Comparison of ENCODE assay signal across 10 mouse cellular contexts in the genomic region with DNA sequence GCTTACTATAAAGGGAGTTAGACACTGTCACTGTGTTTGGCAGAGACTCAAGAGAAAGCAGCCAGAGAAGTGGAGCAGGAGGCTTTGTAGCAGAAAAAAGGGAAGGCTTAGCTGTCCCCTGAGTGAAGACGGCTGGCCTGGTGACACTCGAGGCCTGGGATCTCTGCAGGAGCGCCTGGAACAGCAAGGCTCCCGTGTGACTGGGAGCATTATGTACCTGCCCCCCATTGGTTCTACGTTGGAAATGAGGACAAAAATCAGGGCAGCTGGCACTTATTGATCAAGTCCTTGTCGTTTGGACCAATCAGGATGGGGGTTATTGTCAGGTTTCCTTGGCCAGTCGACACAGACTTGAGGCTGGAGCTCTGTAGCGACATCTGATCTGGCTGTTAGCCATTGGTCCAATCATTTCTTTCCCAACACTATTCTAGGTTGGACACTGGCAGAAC.
A peak's percentile ranks its signal among the peaks of the same experiment; 100 is the strongest.
DNase-seq lines count a peak whose midpoint lies in the region; ATAC-seq lines count a peak whose summit lies in the region.
"Had no signal": no experiment of that assay in that cellular context is flagged by ENCODE, and none has a peak within 500 bp of the region (broad histone marks: within the 10 kb centered on the region; RNA-seq: fewer than 3 reads in every experiment).

No protein-coding gene starts in this region.

- ATAC-seq in cerebellum, adult (ENCODE audit: insufficient number of reproducible peaks, low FRiP score, low TSS enrichment): peak; percentile 76
- ATAC-seq in forebrain, embryonic 16.5 days: no peak
- ATAC-seq in hindbrain, embryonic 12.5 days (ENCODE audit: low FRiP score): no peak

- peaks cover 9% of the 10 kb centered on the region; the same call in 1 of the 2 replicates for H3K4me1 ChIP-seq in heart, embryonic 10.5 days
- H3K4me1 ChIP-seq in forebrain, embryonic 16.5 days (replicated peaks; ENCODE audit: control insufficient read depth, insufficient read depth, low read length): no peaks in the 10 kb centered on the region
- H3K4me1 ChIP-seq in hindbrain, embryonic 12.5 days: no peaks in the 10 kb centered on the region
- H3K4me1 ChIP-seq: limb, embryonic 15.5 days had no signal

- no peaks in the 10 kb centered on the region for H3K27me3 ChIP-seq in heart, embryonic 10.5 days (ENCODE audit: insufficient read depth, poor library complexity, severe bottlenecking)
- no peaks in the 10 kb centered on the region for H3K27me3 ChIP-seq in forebrain, embryonic 16.5 days (replicated peaks; ENCODE audit: control insufficient read depth, insufficient read depth, low read length)
- no peaks in the 10 kb centered on the region for H3K27me3 ChIP-seq in hindbrain, embryonic 12.5 days
- H3K27me3 ChIP-seq: limb, embryonic 15.5 days had no signal

- no peak overlapping the region for H3K4me3 ChIP-seq in heart, embryonic 10.5 days
- no peak overlapping the region for H3K4me3 ChIP-seq in forebrain, embryonic 16.5 days (replicated peaks; ENCODE audit: low read length)
- no peak overlapping the region for H3K4me3 ChIP-seq in hindbrain, embryonic 12.5 days
- H3K4me3 ChIP-seq: limb, embryonic 15.5 days had no signal

- no peak for DNase-seq in cerebellum, postnatal 4 days (ENCODE audit: low spot score in 2 of 2)
- peak; percentile 18 to 35 for DNase-seq in left cerebral cortex, adult 18-20 months (ENCODE audit: low spot score in 2 of 2)
- DNase-seq in left cerebral cortex, adult 11 months (ENCODE audit: low spot score): no peak
- no peak for DNase-seq in heart, embryonic 10.5 days (ENCODE audit: low spot score)
- peak; percentile 42 for DNase-seq in lung, postnatal 14 days
- DNase-seq: thymus, adult 18-20 months had no signal

- WGBS in heart, embryonic 10.5 days: 57% methylated on average over 8 of the region's 8 CpGs
- 57% methylated on average over 8 of the region's 8 CpGs for whole genome bisulfite sequencing in forebrain, embryonic 16.5 days
- 63% methylated on average over 8 of the region's 8 CpGs for WGBS in hindbrain, embryonic 12.5 days

- H3K9ac ChIP-seq in forebrain, embryonic 16.5 days (replicated peaks; ENCODE audit: low read depth, low read length): no peak overlapping the region
- H3K9ac ChIP-seq in hindbrain, embryonic 12.5 days: no peak overlapping the region
- H3K9ac ChIP-seq: limb, embryonic 15.5 days had no signal

- 0 out of 2 replicates have a peak overlapping the region, but pooled peaks have one; percentile 36 for H3K27ac ChIP-seq in heart, embryonic 10.5 days
- H3K27ac ChIP-seq in forebrain, embryonic 16.5 days (ENCODE audit: low read length): no peak overlapping the region
- H3K27ac ChIP-seq in hindbrain, embryonic 12.5 days: no peak overlapping the region
- H3K27ac ChIP-seq: limb, embryonic 15.5 days had no signal

- H3K9me3 ChIP-seq in heart, embryonic 10.5 days: no peaks in the 10 kb centered on the region
- H3K9me3 ChIP-seq in forebrain, embryonic 16.5 days (ENCODE audit: control insufficient read depth, low read length): no peaks in the 10 kb centered on the region
- H3K9me3 ChIP-seq in hindbrain, embryonic 12.5 days (replicated peaks): no peaks in the 10 kb centered on the region
- H3K9me3 ChIP-seq: limb, embryonic 15.5 days had no signal

- no peak overlapping the region for H3K4me2 ChIP-seq in forebrain, embryonic 16.5 days (ENCODE audit: low read length)
- H3K4me2 ChIP-seq in hindbrain, embryonic 12.5 days (replicated peaks): no peak overlapping the region
- H3K4me2 ChIP-seq: limb, embryonic 15.5 days had no signal

- H3K36me3 ChIP-seq in heart, embryonic 10.5 days: no peaks in the 10 kb centered on the region
- H3K36me3 ChIP-seq in forebrain, embryonic 16.5 days (ENCODE audit: control insufficient read depth, insufficient read depth): no peaks in the 10 kb centered on the region
- no peaks in the 10 kb centered on the region for H3K36me3 ChIP-seq in hindbrain, embryonic 12.5 days
- H3K36me3 ChIP-seq: limb, embryonic 15.5 days had no signal

Comparison
In these comparisons a context has a peak if more than half of its experiments do, and no peak if none do; other contexts are left out.
1. DNase-seq: peak in left cerebral cortex, adult 18-20 months (2 of 2) and lung, postnatal 14 days (single experiment); none in cerebellum, postnatal 4 days (0 of 2), left cerebral cortex, adult 11 months (single experiment) and heart, embryonic 10.5 days (single experiment).